Mouse (Mus musculus) midbrain, embryonic 11.5 days (tissue): ENCODE data around the gene Syde2. TPM values are rescaled to one million over a fixed set of nuclear protein-coding genes. Genes with fewer than 3 reads are reported as not detected.

ENCODE experiments used
- ATAC-seq: fragments of 200-750 bp; cut with Nextera tagmentation; 2 replicates; pipeline ENCODE4 v1.8.0; 2017; ENCODE audit warnings: moderate TSS enrichment, moderate library complexity; ENCODE audit not compliant: low FRiP score
- DNase-seq: peaks from one replicate; pipeline ENCODE4 v3.0.0; 2015; ENCODE audit warnings: low spot score; ENCODE audit errors: missing footprints
- H3K27ac ChIP-seq: fragments of 300-500 bp; sonication (generic); 2 replicates; pipeline ENCODE4 v1.5.1; 2014; ENCODE audit warnings: low read depth, low read length
- H3K27me3 ChIP-seq: fragments of 300-500 bp; sonication (generic); 2 replicates; pipeline ENCODE4 v1.6.1; 2014; ENCODE audit warnings: mild to moderate bottlenecking, low read length, moderate library complexity, mixed read lengths; ENCODE audit not compliant: control insufficient read depth, insufficient read depth
- H3K36me3 ChIP-seq: fragments of 300-500 bp; sonication (generic); 2 replicates; pipeline ENCODE4 v1.6.1; 2014; ENCODE audit warnings: mild to moderate bottlenecking, low read length, moderate library complexity, mixed read lengths; ENCODE audit not compliant: control insufficient read depth, insufficient read depth
- H3K4me1 ChIP-seq: fragments of 300-500 bp; sonication (generic); 2 replicates; pipeline ENCODE4 v1.6.1; 2014; ENCODE audit warnings: low read length; ENCODE audit not compliant: control insufficient read depth, insufficient read depth
- H3K4me2 ChIP-seq: fragments of 300-500 bp; sonication (generic); 2 replicates; pipeline ENCODE4 v1.6.1; 2014; ENCODE audit warnings: mild to moderate bottlenecking, moderate library complexity
- H3K4me3 ChIP-seq: fragments of 300-500 bp; sonication (generic); 2 replicates; pipeline ENCODE4 v1.5.1; 2014; ENCODE audit warnings: low read depth, low read length
- H3K9ac ChIP-seq: fragments of 300-500 bp; sonication (generic); 2 replicates; pipeline ENCODE4 v1.6.1; 2014; ENCODE audit warnings: low read length
- H3K9me3 ChIP-seq: fragments of 300-500 bp; sonication (generic); 2 replicates; pipeline ENCODE4 v1.6.1; 2016; ENCODE audit warnings: low read length; ENCODE audit not compliant: control insufficient read depth
- WGBS: fragments of 180-500 bp; shearing (Covaris S2); extraction: QIAGEN DNeasy Blood & Tissue Kit; methylation state at CpG from one replicate; pipeline ENCODE4 v1.1.7; 2014; 5-methylcytosine and 5-hydroxymethylcytosine counted together
- polyA plus RNA-seq: library from polyadenylated mRNA; unstranded; fragments of >200 nt; fragmentation: Nextera tagmentation; extraction: Ambion mirVana; gene quantifications from 2 replicates; pipeline ENCODE4 v1.2.1, GENCODE M21; 2014

Gene Syde2
- polyA plus RNA-seq, 1 experiment from 2014 or later = 0.93 TPM

GRCm38 (mm10) chr3:146014321-146014720, 26.7 kb downstream of the Syde2 start:
- Histone ChIP-seq H3K4me2 (no peak overlapping the region), H3K9ac (no peak overlapping the region), H3K4me3 (no peak overlapping the region), H3K4me1 (no peaks in the 10 kb centered on the region), H3K27ac (no peak overlapping the region), H3K27me3 (no peaks in the 10 kb centered on the region), H3K9me3 (no peaks in the 10 kb centered on the region), H3K36me3 (peaks cover 2% of the 10 kb centered on the region; the same call in 1 of the 2 replicates)
- WGBS = 96% methylated on average over 12 of the region's 12 CpGs
- ATAC-seq (no peak), DNase-seq (no peak)

GRCm38 (mm10) chr3:146016979-146017378, 29.3 kb downstream of the Syde2 start:
- DNase-seq (no peak), ATAC-seq (no peak)
- H3K9ac ChIP-seq = no peak overlapping the region
- no peak overlapping the region for H3K4me2 ChIP-seq
- H3K4me3 ChIP-seq = no peak overlapping the region
- no peaks in the 10 kb centered on the region for H3K4me1 ChIP-seq
- no peaks in the 10 kb centered on the region for H3K9me3 ChIP-seq
- 92% methylated on average over 13 of the region's 13 CpGs for WGBS
- H3K36me3 ChIP-seq = peaks cover 2% of the 10 kb centered on the region; the same call in 1 of the 2 replicates
- no peak overlapping the region for H3K27ac ChIP-seq
- H3K27me3 ChIP-seq = no peaks in the 10 kb centered on the region

GRCm38 (mm10) chr3:146017521-146017920, 29.9 kb downstream of the Syde2 start:
- WGBS = 50% methylated on average over 9 of the region's 9 CpGs
- H3K9ac ChIP-seq = no peak overlapping the region
- no peaks in the 10 kb centered on the region for H3K4me1 ChIP-seq
- H3K36me3 ChIP-seq = peaks cover 2% of the 10 kb centered on the region; the same call in 1 of the 2 replicates
- no peak overlapping the region for H3K27ac ChIP-seq
- DNase-seq = no peak
- H3K27me3 ChIP-seq = no peaks in the 10 kb centered on the region
- no peaks in the 10 kb centered on the region for H3K9me3 ChIP-seq
- H3K4me2 ChIP-seq = no peak overlapping the region
- H3K4me3 ChIP-seq = no peak overlapping the region
- ATAC-seq = no peak

GRCm38 (mm10) chr3:146022232-146022631, 34.6 kb downstream of the Syde2 start:
- ATAC-seq = no peak
- no peak for DNase-seq

GRCm38 (mm10) chr3:146024746-146025145, 37.1 kb downstream of the Syde2 start:
- Histone ChIP-seq H3K4me1 (0 out of 2 replicates have a peak, but pooled peaks cover 3% of the 10 kb centered on the region), H3K36me3 (no peaks in the 10 kb centered on the region), H3K9ac (no peak overlapping the region), H3K27ac (no peak overlapping the region), H3K4me3 (no peak overlapping the region), H3K9me3 (no peaks in the 10 kb centered on the region), H3K27me3 (no peaks in the 10 kb centered on the region), H3K4me2 (no peak overlapping the region)
- DNase-seq (no peak), ATAC-seq (no peak)
- WGBS = 87% methylated on average over 7 of the region's 7 CpGs

More at GRCm38 (mm10) chr3:146022232-146022631, 34.6 kb downstream of the Syde2 start:
- H3K27me3 ChIP-seq = no peaks in the 10 kb centered on the region
- H3K4me3 ChIP-seq = no peak overlapping the region
- H3K27ac ChIP-seq = no peak overlapping the region
- WGBS = 93% methylated on average over 9 of the region's 9 CpGs
- H3K4me2 ChIP-seq = no peak overlapping the region
- no peaks in the 10 kb centered on the region for H3K4me1 ChIP-seq
- no peak overlapping the region for H3K9ac ChIP-seq
- H3K9me3 ChIP-seq = no peaks in the 10 kb centered on the region
- no peaks in the 10 kb centered on the region for H3K36me3 ChIP-seq

GRCm38 (mm10) chr3:146025499-146025898, 37.8 kb downstream of the Syde2 start:
- DNase-seq = no peak
- Histone ChIP-seq H3K4me1 (0 out of 2 replicates have a peak, but pooled peaks cover 3% of the 10 kb centered on the region), H3K9ac (no peak overlapping the region), H3K4me3 (no peak overlapping the region), H3K9me3 (no peaks in the 10 kb centered on the region), H3K27ac (no peak overlapping the region), H3K4me2 (no peak overlapping the region), H3K27me3 (no peaks in the 10 kb centered on the region), H3K36me3 (no peaks in the 10 kb centered on the region)
- ATAC-seq = no peak
- WGBS = 99% methylated on average over 6 of the region's 6 CpGs

- Histone ChIP-seq H3K4me2 (no peak overlapping the region), H3K4me1 (0 out of 2 replicates have a peak, but pooled peaks cover 3% of the 10 kb centered on the region), H3K36me3 (no peaks in the 10 kb centered on the region), H3K27me3 (no peaks in the 10 kb centered on the region), H3K9ac (no peak overlapping the region), H3K9me3 (no peaks in the 10 kb centered on the region), H3K4me3 (no peak overlapping the region), H3K27ac (no peak overlapping the region)
- no peak for DNase-seq
- ATAC-seq = no peak
- 52% methylated on average over 6 of the region's 6 CpGs for WGBS
Observed at GRCm38 (mm10) chr3:146027116-146027515, 39.4 kb downstream of the Syde2 start.

- H3K9me3 ChIP-seq = no peaks in the 10 kb centered on the region
- no peaks in the 10 kb centered on the region for H3K36me3 ChIP-seq
- H3K27ac ChIP-seq = no peak overlapping the region
- H3K4me1 ChIP-seq = 0 out of 2 replicates have a peak, but pooled peaks cover 3% of the 10 kb centered on the region
- ATAC-seq = no peak
- no peaks in the 10 kb centered on the region for H3K27me3 ChIP-seq
- H3K4me2 ChIP-seq = no peak overlapping the region
- no peak overlapping the region for H3K4me3 ChIP-seq
- DNase-seq = no peak
- 84% methylated on average over 2 of the region's 2 CpGs for WGBS
- H3K9ac ChIP-seq = no peak overlapping the region
Observed at GRCm38 (mm10) chr3:146028406-146028805, 40.7 kb downstream of the Syde2 start.

GRCm38 (mm10) chr3:146029234-146029633, 41.6 kb downstream of the Syde2 start:
- no peak for DNase-seq
- Histone ChIP-seq H3K27ac (no peak overlapping the region), H3K36me3 (no peaks in the 10 kb centered on the region), H3K4me3 (no peak overlapping the region), H3K9me3 (no peaks in the 10 kb centered on the region), H3K4me2 (no peak overlapping the region), H3K4me1 (0 out of 2 replicates have a peak, but pooled peaks cover 3% of the 10 kb centered on the region), H3K27me3 (no peaks in the 10 kb centered on the region), H3K9ac (no peak overlapping the region)
- no peak for ATAC-seq
- WGBS = 86% methylated on average over 3 of the region's 3 CpGs
